ENCODE assay signal across 8 mouse cellular contexts in the genomic region with DNA sequence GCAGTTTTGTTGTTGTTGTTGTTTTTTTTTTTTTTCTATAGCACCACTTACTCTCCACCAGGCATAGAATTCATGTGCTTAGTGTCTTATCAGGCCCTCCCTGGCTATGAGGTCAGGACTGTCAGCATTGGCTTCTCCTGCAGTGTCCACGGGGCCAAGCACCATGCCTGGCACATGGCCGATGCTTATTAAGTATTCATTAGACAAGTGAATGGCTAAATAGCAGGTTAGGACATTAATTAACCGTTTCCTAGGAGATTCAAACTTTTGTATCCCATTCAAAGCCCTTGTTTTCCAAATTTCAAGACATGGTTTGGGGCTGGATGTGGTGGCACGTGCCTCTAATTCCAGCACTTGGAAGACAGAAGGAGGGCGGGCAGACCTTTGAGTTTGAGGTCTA. TPM values are rescaled to one million over a fixed set of nuclear protein-coding genes. Genes with fewer than 3 reads are reported as not detected.
DNase-seq lines count a peak whose midpoint lies in the region; ATAC-seq lines count a peak whose summit lies in the region.

No protein-coding gene starts in this region.

- DNase-seq in heart, adult 9 months (ENCODE audit: low spot score in 2 of 2), result no peak
- no peak for DNase-seq in embryonic facial prominence, embryonic 10.5 days (ENCODE audit: low spot score)
- no peak for DNase-seq in midbrain, embryonic 11.5 days (ENCODE audit: low spot score, missing footprints)
- DNase-seq in adrenal gland, postnatal 25 days, result no peak
- no peak for DNase-seq in urinary bladder, postnatal 10 days (ENCODE audit: low spot score)

- H3K4me3 ChIP-seq in heart, embryonic 12.5 days, result no peak overlapping the region
- H3K4me3 ChIP-seq in embryonic facial prominence, embryonic 10.5 days, result no peak overlapping the region
- H3K4me3 ChIP-seq in heart, embryonic 16.5 days (ENCODE audit: low read length), result no peak overlapping the region
- no peak overlapping the region for H3K4me3 ChIP-seq in midbrain, embryonic 11.5 days (ENCODE audit: low read depth, low read length)

- peak overlapping the region; percentile 63 for H3K4me2 ChIP-seq in heart, embryonic 12.5 days
- H3K4me2 ChIP-seq in heart, embryonic 16.5 days (ENCODE audit: low read depth, low read length), result peak overlapping the region; percentile 60
- no peak overlapping the region for H3K4me2 ChIP-seq in midbrain, embryonic 11.5 days

- ATAC-seq in heart, embryonic 12.5 days (ENCODE audit: insufficient number of reproducible peaks, low FRiP score), result no peak
- no peak for ATAC-seq in heart, embryonic 16.5 days (replicated peaks; ENCODE audit: extremely low read depth, insufficient read depth, low FRiP score)
- no peak for ATAC-seq in midbrain, embryonic 11.5 days (ENCODE audit: low FRiP score)
- no peak for ATAC-seq in monocyte, adult 5-6 weeks (replicated peaks; ENCODE audit: insufficient number of reproducible peaks, low FRiP score, low TSS enrichment, poor library complexity, severe bottlenecking)

- H3K9me3 ChIP-seq in heart, embryonic 12.5 days (replicated peaks), result no peaks in the 10 kb centered on the region
- H3K9me3 ChIP-seq in embryonic facial prominence, embryonic 10.5 days, result no peaks in the 10 kb centered on the region
- no peaks in the 10 kb centered on the region for H3K9me3 ChIP-seq in heart, embryonic 16.5 days (replicated peaks; ENCODE audit: control insufficient read depth, low read length)
- no peaks in the 10 kb centered on the region for H3K9me3 ChIP-seq in midbrain, embryonic 11.5 days (ENCODE audit: control insufficient read depth, low read length)

- H3K27me3 ChIP-seq in heart, embryonic 12.5 days (replicated peaks), result no peaks in the 10 kb centered on the region
- H3K27me3 ChIP-seq in embryonic facial prominence, embryonic 10.5 days (replicated peaks; ENCODE audit: low read depth, poor library complexity, severe bottlenecking), result 0 out of 2 replicates have a peak, but pooled peaks cover 4% of the 10 kb centered on the region
- no peaks in the 10 kb centered on the region for H3K27me3 ChIP-seq in heart, embryonic 16.5 days (ENCODE audit: control insufficient read depth, insufficient read depth, low read length)
- no peaks in the 10 kb centered on the region for H3K27me3 ChIP-seq in midbrain, embryonic 11.5 days (ENCODE audit: control insufficient read depth, insufficient read depth, low read length)

- H3K4me1 ChIP-seq in heart, embryonic 12.5 days (replicated peaks), result peaks cover 74% of the 10 kb centered on the region
- H3K4me1 ChIP-seq in embryonic facial prominence, embryonic 10.5 days, result peaks cover 68% of the 10 kb centered on the region
- H3K4me1 ChIP-seq in heart, embryonic 16.5 days (ENCODE audit: control insufficient read depth, insufficient read depth, low read length), result peaks cover 36% of the 10 kb centered on the region
- peaks cover 18% of the 10 kb centered on the region for H3K4me1 ChIP-seq in midbrain, embryonic 11.5 days (ENCODE audit: control insufficient read depth, insufficient read depth, low read length)

- no peak overlapping the region for H3K9ac ChIP-seq in heart, embryonic 12.5 days
- no peak overlapping the region for H3K9ac ChIP-seq in heart, embryonic 16.5 days (ENCODE audit: low read length)
- no peak overlapping the region; the same call in 1 of the 2 replicates for H3K9ac ChIP-seq in midbrain, embryonic 11.5 days (ENCODE audit: low read length)

- no peaks in the 10 kb centered on the region for H3K36me3 ChIP-seq in heart, embryonic 12.5 days
- H3K36me3 ChIP-seq in embryonic facial prominence, embryonic 10.5 days (replicated peaks), result no peaks in the 10 kb centered on the region
- no peaks in the 10 kb centered on the region for H3K36me3 ChIP-seq in heart, embryonic 16.5 days (ENCODE audit: control insufficient read depth, insufficient read depth)
- H3K36me3 ChIP-seq in midbrain, embryonic 11.5 days (ENCODE audit: control insufficient read depth, insufficient read depth, low read length), result no peaks in the 10 kb centered on the region

- WGBS in heart, embryonic 12.5 days, result 63% methylated on average over 5 of the region's 5 CpGs
- 77% methylated on average over 5 of the region's 5 CpGs for WGBS in embryonic facial prominence, embryonic 10.5 days
- 67% methylated on average over 5 of the region's 5 CpGs for WGBS in heart, embryonic 16.5 days
- 67% methylated on average over 5 of the region's 5 CpGs for WGBS in midbrain, embryonic 11.5 days

- peak overlapping the region; percentile 93 for H3K27ac ChIP-seq in heart, embryonic 12.5 days (ENCODE audit: poor library complexity, severe bottlenecking)
- peak overlapping the region; percentile 84 for H3K27ac ChIP-seq in embryonic facial prominence, embryonic 10.5 days (replicated peaks)
- peak overlapping the region; percentile 90 for H3K27ac ChIP-seq in heart, embryonic 16.5 days (ENCODE audit: low read length)
- H3K27ac ChIP-seq in midbrain, embryonic 11.5 days (ENCODE audit: low read depth, low read length), result peak overlapping the region; percentile 87

RNA-seq across cellular contexts. Expression of gene Sema4c, which starts 23.1 kb away (rescaled TPM):
- 11.9 and 13.3 TPM in 2 replicates for polyA plus RNA-seq in heart, embryonic 12.5 days (2016; fragmentation: Nextera tagmentation; extraction: Ambion mirVana)
- 24.9 and 25.9 TPM in 2 replicates for polyA plus RNA-seq in embryonic facial prominence, embryonic 10.5 days (2016; fragmentation: Nextera tagmentation; extraction: Ambion mirVana)
- polyA plus RNA-seq in heart, embryonic 16.5 days (2015; fragmentation: Nextera tagmentation; extraction: Ambion mirVana), result 7.8 and 8.8 TPM in 2 replicates
- 3.1 and 3.4 TPM in 2 replicates for polyA plus RNA-seq in midbrain, embryonic 11.5 days (2014; fragmentation: Nextera tagmentation; extraction: Ambion mirVana)
- 19.7 and 24.2 TPM in 2 replicates for total RNA-seq in adrenal gland, postnatal 25 days (2021)
- 7.7 to 16.7 TPM (median 7.8 TPM) in 3 replicates for total RNA-seq in monocyte, adult 5-6 weeks (2017)

RNA-seq across cellular contexts. Expression of gene Ankrd39, which starts 34.0 kb away (rescaled TPM):
- polyA plus RNA-seq in heart, embryonic 12.5 days (2016; fragmentation: Nextera tagmentation; extraction: Ambion mirVana), result 23.1 and 24.4 TPM in 2 replicates
- 18.9 and 20.3 TPM in 2 replicates for polyA plus RNA-seq in embryonic facial prominence, embryonic 10.5 days (2016; fragmentation: Nextera tagmentation; extraction: Ambion mirVana)
- polyA plus RNA-seq in heart, embryonic 16.5 days (2015; fragmentation: Nextera tagmentation; extraction: Ambion mirVana), result 31.1 and 32.5 TPM in 2 replicates
- 12.3 and 14.0 TPM in 2 replicates for polyA plus RNA-seq in midbrain, embryonic 11.5 days (2014; fragmentation: Nextera tagmentation; extraction: Ambion mirVana)
- total RNA-seq in adrenal gland, postnatal 25 days (2021), result 16.5 and 19.7 TPM in 2 replicates
- total RNA-seq in monocyte, adult 5-6 weeks (2017), result 4.9 to 7.9 TPM (median 7.6 TPM) in 3 replicates

RNA-seq across cellular contexts. Expression of gene Gm42417, which starts 42.0 kb away (rescaled TPM):
- 0.40 TPM in 1 of 2 replicates, not detected in the other for polyA plus RNA-seq in heart, embryonic 12.5 days (2016; fragmentation: Nextera tagmentation; extraction: Ambion mirVana)
- 0.54 TPM in 1 of 2 replicates, not detected in the other for polyA plus RNA-seq in embryonic facial prominence, embryonic 10.5 days (2016; fragmentation: Nextera tagmentation; extraction: Ambion mirVana)
- polyA plus RNA-seq in heart, embryonic 16.5 days (2015; fragmentation: Nextera tagmentation; extraction: Ambion mirVana), result not detected in 2 replicates
- not detected in 2 replicates for polyA plus RNA-seq in midbrain, embryonic 11.5 days (2014; fragmentation: Nextera tagmentation; extraction: Ambion mirVana)
- total RNA-seq in adrenal gland, postnatal 25 days (2021), result not detected in 2 replicates
- not detected in 3 replicates for total RNA-seq in monocyte, adult 5-6 weeks (2017)

RNA-seq across cellular contexts. Expression of gene Ankrd23, which starts 44.6 kb away (rescaled TPM):
- polyA plus RNA-seq in heart, embryonic 12.5 days (2016; fragmentation: Nextera tagmentation; extraction: Ambion mirVana), result 14.9 and 16.8 TPM in 2 replicates
- 15.5 and 16.6 TPM in 2 replicates for polyA plus RNA-seq in embryonic facial prominence, embryonic 10.5 days (2016; fragmentation: Nextera tagmentation; extraction: Ambion mirVana)
- polyA plus RNA-seq in heart, embryonic 16.5 days (2015; fragmentation: Nextera tagmentation; extraction: Ambion mirVana), result 30.2 and 32.7 TPM in 2 replicates
- polyA plus RNA-seq in midbrain, embryonic 11.5 days (2014; fragmentation: Nextera tagmentation; extraction: Ambion mirVana), result 6.0 TPM in 2 replicates
- total RNA-seq in adrenal gland, postnatal 25 days (2021), result 14.5 and 15.4 TPM in 2 replicates
- total RNA-seq in monocyte, adult 5-6 weeks (2017), result 9.4 to 21.2 TPM (median 19.1 TPM) in 3 replicates
